ENCODE assay signal across 1 mouse cellular context in the genomic region with DNA sequence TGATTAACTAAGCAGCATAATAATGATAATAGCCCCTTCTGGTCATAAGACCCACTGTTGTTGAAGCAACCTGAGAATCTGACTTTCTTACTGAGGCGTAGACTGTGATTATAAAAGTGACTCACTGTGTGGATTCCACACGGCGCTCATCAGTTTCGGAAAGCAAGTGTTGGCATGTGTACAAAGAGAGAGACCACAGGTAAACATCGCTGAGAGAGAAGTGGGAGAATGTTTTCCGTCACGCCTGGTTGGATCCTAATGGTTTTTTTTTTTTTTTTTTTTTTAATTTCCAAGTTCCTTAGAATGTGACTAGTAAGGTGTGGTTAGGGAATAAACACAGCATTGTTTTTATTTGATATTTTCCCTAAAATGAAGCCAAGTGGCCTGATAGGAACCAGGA.
TF ChIP-seq lines count a peak whose summit lies in the region.

No protein-coding gene starts in this region.

TF ChIP-seq in CH12.LX, 34 proteins besides CTCF, POLR2A, EP300 and RAD21:
- TF ChIP-seq IRF4 (IDR thresholded peaks at IDR 0.05; ENCODE audit: low read depth, low read length) (0 out of 2 replicates have a peak, but pooled peaks have one; percentile 27), ZNF384 (IDR thresholded peaks at IDR 0.05; ENCODE audit: low read depth, low read length) (peak; percentile 80), RCOR1 (conservative IDR thresholded peaks at IDR 0.05; ENCODE audit: low read depth, low read length) (no peak)
